Mouse (Mus musculus) small intestine, adult 2 months (tissue): ENCODE results near the gene Ccnk. TPM values are rescaled to one million over a fixed set of nuclear protein-coding genes. Genes with fewer than 3 reads are reported as not detected.

Experiments
- H3K27ac ChIP-seq: fragments of 200-500 bp; 2 replicates; pipeline ENCODE4 v1.5.1; 2012; ENCODE audit warnings: low read depth, low read length, control low read depth, inconsistent platforms; ENCODE audit not compliant: insufficient read depth
- H3K27me3 ChIP-seq: fragments of 200-500 bp; 2 replicates; pipeline ENCODE4 v1.6.1; 2012; ENCODE audit warnings: mild to moderate bottlenecking, moderate library complexity, low read length, inconsistent platforms; ENCODE audit not compliant: control insufficient read depth, insufficient read depth
- H3K36me3 ChIP-seq: fragments of 200-500 bp; 2 replicates; pipeline ENCODE4 v1.6.1; 2012; ENCODE audit warnings: mild to moderate bottlenecking, low read length, control low read depth, inconsistent platforms; ENCODE audit not compliant: control insufficient read depth, insufficient read depth
- H3K4me1 ChIP-seq: fragments of 200-500 bp; 2 replicates; pipeline ENCODE4 v1.6.1; 2012; ENCODE audit warnings: low read length, inconsistent platforms, mixed read lengths; ENCODE audit not compliant: control insufficient read depth, insufficient read depth, insufficient read length
- H3K4me3 ChIP-seq: fragments of 200-500 bp; 2 replicates; pipeline ENCODE4 v1.5.1; 2012; ENCODE audit warnings: low read depth, mild to moderate bottlenecking, control low read depth, inconsistent platforms, low read length, moderate library complexity
- CTCF ChIP-seq: fragments of 200-500 bp; IDR thresholded peaks from 2 replicates; pipeline ENCODE4 v1.5.1; 2012; ENCODE audit warnings: low read depth, mild to moderate bottlenecking, control low read depth, inconsistent platforms, low read length, moderate library complexity, mixed read lengths; ENCODE audit not compliant: insufficient replicate concordance, insufficient read length; ENCODE audit errors: extremely low read depth
- POLR2A ChIP-seq: fragments of 200-500 bp; IDR thresholded peaks from 2 replicates; pipeline ENCODE4 v1.6.1; 2012; ENCODE audit warnings: low read depth, mild to moderate bottlenecking, control low read depth, inconsistent platforms, low read length, moderate library complexity
- whole genome bisulfite sequencing: fragments of 180-500 bp; shearing (Covaris S2); methylation state at CpG from one replicate; pipeline ENCODE4 v1.1.7; 2018; 5-methylcytosine and 5-hydroxymethylcytosine counted together
- polyA plus RNA-seq: library from polyadenylated mRNA; depleted of rRNA; stranded (reverse); fragments of >200 nt; gene quantifications from 2 replicates; pipeline ENCODE4 v1.2.3, GENCODE M21; 2012

The Ccnk gene
- polyA plus RNA-seq, 1 experiment = 11.4 TPM

DNA sequence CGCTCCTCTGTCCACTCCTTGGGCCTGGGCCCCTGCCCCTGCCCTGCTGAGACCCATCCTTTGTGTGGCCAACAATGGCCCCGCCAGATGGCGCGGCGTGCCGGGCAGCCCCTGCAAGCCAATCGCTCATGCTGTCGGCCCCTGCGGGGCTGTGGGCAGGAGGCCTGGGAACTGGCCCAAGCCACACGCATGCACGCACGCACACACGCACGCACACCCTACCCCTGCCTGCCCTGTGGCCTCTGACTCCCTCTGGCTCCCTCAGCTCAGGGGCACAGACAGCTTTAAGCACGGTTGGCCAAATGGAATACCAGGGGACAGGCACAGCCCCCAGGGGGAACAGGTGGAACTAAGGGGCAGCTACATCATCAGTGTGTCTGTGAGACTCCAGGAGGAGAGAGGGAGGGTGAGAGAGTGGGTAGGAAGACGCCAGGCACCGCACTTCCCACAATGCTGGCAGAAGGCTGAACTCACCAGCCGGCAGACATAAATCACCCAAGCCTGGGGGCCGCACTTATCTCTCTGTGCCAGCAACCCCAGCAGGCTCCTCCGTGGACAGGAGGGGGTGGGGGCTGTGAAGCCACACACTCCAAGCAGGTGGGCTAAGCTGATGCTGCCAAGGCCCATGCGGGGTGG, 61.7 kb downstream of the Ccnk start:
- H3K27ac ChIP-seq = no peak overlapping the region
- no peak overlapping the region for H3K4me3 ChIP-seq
- 77% methylated on average over 21 of the region's 21 CpGs for WGBS
- no peaks in the 10 kb centered on the region for H3K27me3 ChIP-seq
- no peak for TF ChIP-seq CTCF
- no peak for TF ChIP-seq POLR2A
- H3K36me3 ChIP-seq = no peaks in the 10 kb centered on the region
- H3K4me1 ChIP-seq = peaks cover 58% of the 10 kb centered on the region

GRCm38 (mm10) chr12:108241626-108242025, 62.2 kb downstream of the Ccnk start:
- Histone ChIP-seq H3K27me3 (no peaks in the 10 kb centered on the region), H3K4me1 (peaks cover 58% of the 10 kb centered on the region), H3K4me3 (no peak overlapping the region), H3K27ac (no peak overlapping the region), H3K36me3 (no peaks in the 10 kb centered on the region)
- 62% methylated on average over 6 of the region's 6 CpGs for WGBS
- no peak for TF ChIP-seq CTCF
- TF ChIP-seq POLR2A = no peak

DNA sequence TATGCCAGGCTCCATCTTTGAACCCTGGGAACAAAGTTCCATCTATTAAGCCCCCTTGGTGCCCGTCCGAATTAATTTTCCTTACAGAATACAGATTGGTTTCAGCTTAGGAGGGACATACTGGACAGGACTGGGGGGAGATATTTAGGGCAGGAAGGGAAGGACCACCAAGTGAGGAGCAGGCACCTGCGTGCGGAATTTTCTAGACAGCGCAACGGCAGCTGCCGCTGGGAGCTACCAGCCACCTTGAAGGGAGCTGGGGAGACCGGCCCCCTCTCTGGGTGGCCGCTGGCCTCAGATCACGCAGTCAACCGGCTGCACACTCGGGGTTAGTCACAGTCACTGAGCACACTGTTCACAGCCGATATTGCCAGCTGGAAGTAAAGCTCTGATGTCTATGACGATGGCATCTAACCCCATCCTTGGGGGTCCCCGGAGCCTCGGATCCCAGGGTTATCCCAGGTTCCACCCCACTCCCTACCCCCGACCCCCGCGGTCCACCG, 62.9 kb downstream of the Ccnk start:
- 94% methylated on average over 20 of the region's 20 CpGs for WGBS
- TF ChIP-seq POLR2A = no peak
- TF ChIP-seq CTCF = no peak
- no peaks in the 10 kb centered on the region for H3K36me3 ChIP-seq
- H3K27ac ChIP-seq = no peak overlapping the region
- H3K4me1 ChIP-seq = peaks cover 58% of the 10 kb centered on the region
- H3K27me3 ChIP-seq = no peaks in the 10 kb centered on the region
- H3K4me3 ChIP-seq = no peak overlapping the region

- WGBS = 1% methylated on average over 8 of the region's 8 CpGs
- H3K4me3 ChIP-seq = peak overlapping the region; percentile 6; the same call in 1 of the 2 replicates
- peak overlapping the region; percentile 82 for H3K27ac ChIP-seq
- no peak for TF ChIP-seq POLR2A
- no peak for TF ChIP-seq CTCF
- peaks cover 1% of the 10 kb centered on the region; the same call in 1 of the 2 replicates for H3K36me3 ChIP-seq
- peaks cover 61% of the 10 kb centered on the region for H3K4me1 ChIP-seq
- no peaks in the 10 kb centered on the region for H3K27me3 ChIP-seq
These were observed 65.4 kb downstream of the Ccnk start for GRCm38 (mm10) chr12:108244778-108245177.

- Histone ChIP-seq H3K27ac (peak overlapping the region; percentile 82), H3K4me1 (peaks cover 67% of the 10 kb centered on the region), H3K4me3 (no peak overlapping the region), H3K36me3 (peaks cover 1% of the 10 kb centered on the region; the same call in 1 of the 2 replicates), H3K27me3 (no peaks in the 10 kb centered on the region)
- WGBS = 46% methylated on average over 9 of the region's 9 CpGs
- TF ChIP-seq CTCF = no peak
- TF ChIP-seq POLR2A = no peak
These were observed 66.2 kb downstream of the Ccnk start for GRCm38 (mm10) chr12:108245579-108245978.

DNA sequence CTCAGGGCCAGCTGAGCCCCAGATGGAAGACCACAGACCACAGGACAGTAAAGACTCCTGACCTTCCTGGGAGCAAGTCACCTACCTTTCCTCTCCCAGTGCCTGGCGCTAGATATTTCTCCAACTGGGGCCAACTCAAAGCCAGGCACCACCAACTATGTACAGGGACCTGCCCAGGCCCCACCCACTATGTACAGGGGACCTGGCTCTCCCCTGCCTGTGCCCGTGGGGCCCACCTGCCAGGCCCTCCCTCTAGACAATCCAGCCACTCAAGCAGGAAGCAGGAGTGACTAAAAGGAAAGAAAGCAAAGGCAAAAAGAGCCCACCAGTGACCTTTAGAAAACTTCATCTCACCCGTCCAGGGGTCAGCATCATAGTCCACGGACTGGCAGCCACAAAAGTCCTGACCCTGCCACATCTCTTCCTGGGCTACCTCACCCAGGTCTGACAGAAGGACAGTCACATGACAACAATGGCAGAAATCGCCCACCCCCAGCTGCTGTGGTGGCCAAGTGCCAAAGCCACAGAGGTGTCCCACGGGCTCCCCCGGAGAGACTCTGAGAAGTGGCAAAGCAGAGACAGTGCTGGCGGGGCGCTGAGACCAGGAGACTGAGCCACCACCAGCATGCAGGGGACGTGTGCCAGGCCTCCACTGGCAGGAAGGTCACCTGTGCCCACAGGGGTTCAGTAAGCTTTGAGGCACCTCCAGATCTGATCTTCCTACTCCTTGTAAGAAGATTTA, 67.6 kb downstream of the Ccnk start:
- no peak overlapping the region for H3K4me3 ChIP-seq
- peaks cover 1% of the 10 kb centered on the region; the same call in 1 of the 2 replicates for H3K36me3 ChIP-seq
- H3K4me1 ChIP-seq = peaks cover 68% of the 10 kb centered on the region
- 47% methylated on average over 10 of the region's 10 CpGs for WGBS
- no peaks in the 10 kb centered on the region for H3K27me3 ChIP-seq
- peak overlapping the region; percentile 34 for H3K27ac ChIP-seq
- TF ChIP-seq CTCF (no peak), POLR2A (no peak)

DNA sequence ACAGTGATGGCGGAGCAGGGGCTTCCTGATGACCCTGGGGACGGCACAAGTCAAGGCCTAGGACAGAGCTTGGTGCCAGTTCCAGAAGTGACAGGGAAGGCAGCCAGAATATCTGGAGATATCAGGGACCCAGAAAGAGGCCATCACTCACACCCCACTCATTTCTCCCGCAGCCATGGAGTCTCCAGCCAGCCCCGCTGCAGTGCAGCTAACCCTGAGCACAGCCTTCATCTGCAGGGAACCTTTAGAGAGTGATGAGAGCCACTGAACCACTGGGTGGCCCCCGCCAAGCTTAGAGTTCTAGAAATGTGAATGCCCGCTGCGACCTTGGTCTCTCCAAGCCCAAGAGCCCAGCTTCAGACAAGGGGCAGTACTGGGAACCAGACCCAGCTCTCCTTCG, 69.6 kb downstream of the Ccnk start:
- TF ChIP-seq POLR2A (no peak), CTCF (no peak)
- 81% methylated on average over 8 of the region's 8 CpGs for WGBS
- peak overlapping the region; percentile 90 for H3K27ac ChIP-seq
- peaks cover 1% of the 10 kb centered on the region; the same call in 1 of the 2 replicates for H3K36me3 ChIP-seq
- H3K4me1 ChIP-seq = peaks cover 86% of the 10 kb centered on the region
- H3K27me3 ChIP-seq = no peaks in the 10 kb centered on the region
- H3K4me3 ChIP-seq = peak overlapping the region; percentile 46
